Mouse (Mus musculus) CH12.LX (cell line): ENCODE data around the gene Olfr60. TPM values are rescaled to one million over a fixed set of nuclear protein-coding genes. Genes with fewer than 3 reads are reported as not detected.

ENCODE experiments used
- DNase-seq: peaks from one replicate; pipeline ENCODE4 v3.0.0-alpha.2; 2013; ENCODE audit errors: extremely low read depth
- H3K27ac ChIP-seq: 2 replicates; pipeline ENCODE4 v1.5.1; 2012; ENCODE audit warnings: low read depth, mild to moderate bottlenecking, control low read depth, moderate library complexity; ENCODE audit not compliant: insufficient read depth
- H3K27me3 ChIP-seq: replicated peaks from 2 replicates; pipeline ENCODE3; 2012; ENCODE audit warnings: inconsistent platforms
- H3K36me3 ChIP-seq, 2 experiments: replicated peaks in 1 of 2; 2 replicates each; pipeline versions ENCODE3 to v1.6.1; 2012; ENCODE audit warnings: inconsistent platforms in 1 of 2, low read length in 1 of 2, mild to moderate bottlenecking in 1 of 2, mixed read lengths in 1 of 2, moderate library complexity in 1 of 2; ENCODE audit not compliant: control insufficient read depth in 1 of 2, insufficient read depth in 1 of 2
- H3K4me1 ChIP-seq, 2 experiments: 2 replicates each; pipeline ENCODE4 v1.6.1; 2012; ENCODE audit warnings: inconsistent platforms in 1 of 2, moderate library complexity in 1 of 2; ENCODE audit not compliant: insufficient read depth in 2 of 2, control insufficient read depth in 1 of 2
- H3K4me2 ChIP-seq: 2 replicates; pipeline ENCODE4 v1.6.1; 2012; ENCODE audit warnings: low read depth, mild to moderate bottlenecking, control low read depth; ENCODE audit not compliant: poor library complexity, insufficient read depth, severe bottlenecking
- H3K4me3 ChIP-seq, 3 experiments: fragments of 150-350 bp in 1 of 3; sonication (generic) in 1 of 3; replicated peaks in 1 of 3; 2 replicates each; pipeline versions ENCODE3 to v1.5.1; 2011 to 2012; ENCODE audit warnings: low read depth in 2 of 3, low read length in 2 of 3, mild to moderate bottlenecking in 2 of 3, moderate library complexity in 2 of 3, control low read depth in 1 of 3, improper control_type of control experiment in 1 of 3, inconsistent platforms in 1 of 3, mixed read lengths in 1 of 3; ENCODE audit not compliant: poor library complexity in 1 of 3
- H3K79me2 ChIP-seq: replicated peaks from 2 replicates; pipeline ENCODE4 v1.6.1; 2012; ENCODE audit warnings: mild to moderate bottlenecking, moderate library complexity; ENCODE audit not compliant: control insufficient read depth, poor library complexity, insufficient read depth, severe bottlenecking; ENCODE audit errors: extremely low read depth
- H3K9ac ChIP-seq: 2 replicates; pipeline ENCODE4 v1.6.1; 2012; ENCODE audit warnings: low read depth, mild to moderate bottlenecking, control low read depth, moderate library complexity; ENCODE audit not compliant: insufficient read depth
- H3K9me3 ChIP-seq: replicated peaks from 2 replicates; pipeline ENCODE3; 2012; ENCODE audit warnings: low read length, inconsistent platforms, mixed read lengths
- IRF4 ChIP-seq: IDR thresholded peaks from 2 replicates; pipeline ENCODE4 v1.6.1; 2014; ENCODE audit warnings: low read depth, mild to moderate bottlenecking, inconsistent platforms, low read length, improper control_type of control experiment
- KAT2A ChIP-seq: IDR thresholded peaks from 2 replicates; pipeline ENCODE4 v1.6.1; 2012; ENCODE audit warnings: low read length, improper control_type of control experiment, inconsistent platforms; ENCODE audit not compliant: insufficient replicate concordance
- NRF1 ChIP-seq: IDR thresholded peaks from 2 replicates; pipeline ENCODE4 v1.6.1; 2014; ENCODE audit warnings: low read depth, mild to moderate bottlenecking, inconsistent platforms, low read length, improper control_type of control experiment, moderate library complexity
- PAX5 ChIP-seq: IDR thresholded peaks from 2 replicates; pipeline ENCODE4 v1.6.1; 2012; ENCODE audit warnings: low read length, inconsistent platforms, mixed read lengths
- UBTF ChIP-seq: IDR thresholded peaks from 2 replicates; pipeline ENCODE4 v1.6.1; 2012; ENCODE audit warnings: low read depth, mild to moderate bottlenecking, inconsistent platforms, low read length, improper control_type of control experiment, moderate library complexity
- USF1 ChIP-seq: IDR thresholded peaks from 2 replicates; pipeline ENCODE4 v1.6.1; 2014; ENCODE audit warnings: low read depth, mild to moderate bottlenecking, inconsistent platforms, low read length, improper control_type of control experiment
- ZC3H11A ChIP-seq: IDR thresholded peaks from 2 replicates; pipeline ENCODE4 v1.6.1; 2012; ENCODE audit warnings: low read depth, mild to moderate bottlenecking, inconsistent platforms, low read length, improper control_type of control experiment
- dilution Hi-C: fragments of 300-500 bp; cut with MboI; formaldehyde crosslinking; loops from 2 replicates; pipeline ENCODE4 v1.14.3; 2020; ENCODE audit warnings: low sequenced_read_pairs; ENCODE audit not compliant: extremely low pct_unique_long_range_greater_than_20kb, extremely low pct_ligation_motif_present
- in situ Hi-C: fragments of 300-500 bp; cut with MboI; formaldehyde crosslinking; loops from 3 replicates; pipeline ENCODE4 v1.14.3; 2019; ENCODE audit warnings: low sequenced_read_pairs, low pct_ligation_motif_present, low pct_unique_long_range_greater_than_20kb, mixed read lengths
- polyA plus RNA-seq: library from polyadenylated mRNA; unstranded; fragments of >175 nt; gene quantifications from 2 replicates; pipeline ENCODE4 v1.2.1, GENCODE M21; 2012; ENCODE audit warnings: low read depth; ENCODE audit not compliant: insufficient read length
- total RNA-seq, 2 experiments: library from RNA; depleted of rRNA; stranded (reverse); fragments of 300-350 nt in 1 of 2; fragments of >200 nt in 1 of 2; gene quantifications; 2 replicates each; pipeline ENCODE4 v1.2.3; 2012 to 2014

The Olfr60 gene
- total and polyA plus RNA-seq, 3 experiments, result not detected

GRCm38 (mm10) chr7:140296876-140297275 lies 64.6 kb downstream of the Olfr60 start:
- Histone ChIP-seq H3K36me3 (no peaks in the 10 kb centered on the region), H3K27ac (no peak overlapping the region), H3K4me2 (no peak overlapping the region), H3K79me2 (no peaks in the 10 kb centered on the region), H3K9ac (no peak overlapping the region), H3K4me3 (no peak overlapping the region), H3K4me1 (no peaks in the 10 kb centered on the region), H3K9me3 (no peaks in the 10 kb centered on the region), H3K27me3 (peaks cover 61% of the 10 kb centered on the region)
- TF ChIP-seq IRF4, result no peak
- no peak for TF ChIP-seq NRF1
- no peak for TF ChIP-seq USF1
- no peak for TF ChIP-seq UBTF
- TF ChIP-seq ZC3H11A, result no peak
- TF ChIP-seq KAT2A, result no peak
- DNase-seq, result no peak
- in situ Hi-C loops, result no loop called here
- dilution Hi-C loops, result no loop called here

- H3K4me1 ChIP-seq, result no peaks in the 10 kb centered on the region
- in situ Hi-C loops, result no loop called here
Observed at GRCm38 (mm10) chr7:140295746-140296145, 65.7 kb downstream of the Olfr60 start.

More at GRCm38 (mm10) chr7:140295746-140296145, 65.7 kb downstream of the Olfr60 start:
- H3K9me3 ChIP-seq, result no peaks in the 10 kb centered on the region
- TF ChIP-seq PAX5, result no peak
- no peak for TF ChIP-seq UBTF
- no peak overlapping the region for H3K9ac ChIP-seq
- no peak for DNase-seq
- no peak overlapping the region for H3K27ac ChIP-seq
- no peak overlapping the region for H3K4me2 ChIP-seq
- no peak overlapping the region for H3K4me3 ChIP-seq
- dilution Hi-C loops, result no loop called here
- peaks cover 61% of the 10 kb centered on the region for H3K27me3 ChIP-seq
- no peaks in the 10 kb centered on the region for H3K79me2 ChIP-seq
- H3K36me3 ChIP-seq, result no peaks in the 10 kb centered on the region

Other genes starting within 250 kb of the Olfr60 start
- gene Paox, start 245.9 kb downstream of the Olfr60 start, total RNA-seq (2012; rRNA removed), result 40.0 and 42.3 TPM in 2 replicates
- 34.5 and 36.6 TPM in 2 replicates for gene Paox, start 245.9 kb downstream of the Olfr60 start, total RNA-seq (2014; rRNA removed)
- gene Paox, start 245.9 kb downstream of the Olfr60 start, polyA plus RNA-seq, result 30.4 and 39.7 TPM in 2 replicates
- gene Echs1, start 245.2 kb downstream of the Olfr60 start, total RNA-seq (2012; rRNA removed), result 39.8 and 43.3 TPM in 2 replicates
- 72.0 and 74.4 TPM in 2 replicates for gene Echs1, start 245.2 kb downstream of the Olfr60 start, total RNA-seq (2014; rRNA removed)
- 43.8 and 47.8 TPM in 2 replicates for gene Echs1, start 245.2 kb downstream of the Olfr60 start, polyA plus RNA-seq
- gene Mtg1, start 224.1 kb downstream of the Olfr60 start, total RNA-seq (2012; rRNA removed), result 19.3 and 26.6 TPM in 2 replicates
- gene Mtg1, start 224.1 kb downstream of the Olfr60 start, total RNA-seq (2014; rRNA removed), result 20.7 and 29.4 TPM in 2 replicates
- gene Mtg1, start 224.1 kb downstream of the Olfr60 start, polyA plus RNA-seq, result 39.6 and 39.8 TPM in 2 replicates
- not detected in 2 replicates for gene Sprn, start 206.8 kb downstream of the Olfr60 start, total RNA-seq (2012; rRNA removed)
- not detected in 2 replicates for gene Sprn, start 206.8 kb downstream of the Olfr60 start, total RNA-seq (2014; rRNA removed)
- not detected in 2 replicates for gene Sprn, start 206.8 kb downstream of the Olfr60 start, polyA plus RNA-seq
- gene Olfr522, start 196.9 kb downstream of the Olfr60 start, total RNA-seq (2012; rRNA removed), result not detected in 2 replicates
- gene Olfr522, start 196.9 kb downstream of the Olfr60 start, total RNA-seq (2014; rRNA removed), result not detected in 2 replicates
- gene Olfr522, start 196.9 kb downstream of the Olfr60 start, polyA plus RNA-seq, result not detected in 2 replicates
- gene Olfr523, start 188.5 kb downstream of the Olfr60 start, total RNA-seq (2012; rRNA removed), result not detected in 2 replicates
- gene Olfr523, start 188.5 kb downstream of the Olfr60 start, total RNA-seq (2014; rRNA removed), result not detected in 2 replicates
- gene Olfr523, start 188.5 kb downstream of the Olfr60 start, polyA plus RNA-seq, result not detected in 2 replicates
- not detected in 2 replicates for gene Olfr524, start 155.7 kb downstream of the Olfr60 start, total RNA-seq (2012; rRNA removed)
- not detected in 2 replicates for gene Olfr524, start 155.7 kb downstream of the Olfr60 start, total RNA-seq (2014; rRNA removed)
- gene Olfr524, start 155.7 kb downstream of the Olfr60 start, polyA plus RNA-seq, result not detected in 2 replicates
- not detected in 2 replicates for gene Cd163l1, start 143.4 kb downstream of the Olfr60 start, total RNA-seq (2012; rRNA removed)
- gene Cd163l1, start 143.4 kb downstream of the Olfr60 start, total RNA-seq (2014; rRNA removed), result not detected in 2 replicates
- gene Cd163l1, start 143.4 kb downstream of the Olfr60 start, polyA plus RNA-seq, result not detected in 2 replicates
- gene 5830411N06Rik, start 114.4 kb downstream of the Olfr60 start, total RNA-seq (2012; rRNA removed), result not detected in 2 replicates
- gene 5830411N06Rik, start 114.4 kb downstream of the Olfr60 start, total RNA-seq (2014; rRNA removed), result not detected in 2 replicates
- not detected in 2 replicates for gene 5830411N06Rik, start 114.4 kb downstream of the Olfr60 start, polyA plus RNA-seq
- not detected in 2 replicates for gene Olfr525, start 40.8 kb downstream of the Olfr60 start, total RNA-seq (2012; rRNA removed)
- not detected in 2 replicates for gene Olfr525, start 40.8 kb downstream of the Olfr60 start, total RNA-seq (2014; rRNA removed)
- not detected in 2 replicates for gene Olfr525, start 40.8 kb downstream of the Olfr60 start, polyA plus RNA-seq
- not detected in 2 replicates for gene Olfr527, start 27.7 kb downstream of the Olfr60 start, total RNA-seq (2012; rRNA removed)
- not detected in 2 replicates for gene Olfr527, start 27.7 kb downstream of the Olfr60 start, total RNA-seq (2014; rRNA removed)
- not detected in 2 replicates for gene Olfr527, start 27.7 kb downstream of the Olfr60 start, polyA plus RNA-seq
- gene Olfr530, start 14.7 kb upstream of the Olfr60 start, total RNA-seq (2012; rRNA removed), result not detected in 2 replicates
- not detected in 2 replicates for gene Olfr530, start 14.7 kb upstream of the Olfr60 start, total RNA-seq (2014; rRNA removed)
- gene Olfr530, start 14.7 kb upstream of the Olfr60 start, polyA plus RNA-seq, result not detected in 2 replicates
- not detected in 2 replicates for gene Olfr531, start 41.2 kb upstream of the Olfr60 start, total RNA-seq (2012; rRNA removed)
- gene Olfr531, start 41.2 kb upstream of the Olfr60 start, total RNA-seq (2014; rRNA removed), result not detected in 2 replicates
- not detected in 2 replicates for gene Olfr531, start 41.2 kb upstream of the Olfr60 start, polyA plus RNA-seq
- gene Olfr532, start 60.0 kb upstream of the Olfr60 start, total RNA-seq (2012; rRNA removed), result not detected in 2 replicates
- not detected in 2 replicates for gene Olfr532, start 60.0 kb upstream of the Olfr60 start, total RNA-seq (2014; rRNA removed)
- gene Olfr532, start 60.0 kb upstream of the Olfr60 start, polyA plus RNA-seq, result not detected in 2 replicates
- gene Olfr533, start 101.7 kb upstream of the Olfr60 start, total RNA-seq (2012; rRNA removed), result not detected in 2 replicates
- gene Olfr533, start 101.7 kb upstream of the Olfr60 start, total RNA-seq (2014; rRNA removed), result not detected in 2 replicates
- gene Olfr533, start 101.7 kb upstream of the Olfr60 start, polyA plus RNA-seq, result not detected in 2 replicates
- not detected in 2 replicates for gene Olfr535, start 122.5 kb upstream of the Olfr60 start, total RNA-seq (2012; rRNA removed)
- gene Olfr535, start 122.5 kb upstream of the Olfr60 start, total RNA-seq (2014; rRNA removed), result not detected in 2 replicates
- not detected in 2 replicates for gene Olfr535, start 122.5 kb upstream of the Olfr60 start, polyA plus RNA-seq
- gene Olfr536, start 145.7 kb upstream of the Olfr60 start, total RNA-seq (2012; rRNA removed), result not detected in 2 replicates
- gene Olfr536, start 145.7 kb upstream of the Olfr60 start, total RNA-seq (2014; rRNA removed), result not detected in 2 replicates
- not detected in 2 replicates for gene Olfr536, start 145.7 kb upstream of the Olfr60 start, polyA plus RNA-seq
- not detected in 2 replicates for gene Olfr538, start 206.2 kb upstream of the Olfr60 start, total RNA-seq (2012; rRNA removed)
- not detected in 2 replicates for gene Olfr538, start 206.2 kb upstream of the Olfr60 start, total RNA-seq (2014; rRNA removed)
- gene Olfr538, start 206.2 kb upstream of the Olfr60 start, polyA plus RNA-seq, result not detected in 2 replicates
- gene Olfr46, start 239.6 kb upstream of the Olfr60 start, total RNA-seq (2012; rRNA removed), result not detected in 2 replicates
- gene Olfr46, start 239.6 kb upstream of the Olfr60 start, total RNA-seq (2014; rRNA removed), result not detected in 2 replicates
- gene Olfr46, start 239.6 kb upstream of the Olfr60 start, polyA plus RNA-seq, result not detected in 2 replicates